Mouse (Mus musculus) CD8-positive naive resting alpha-beta T cell, adult 2 months (primary cell): ENCODE data around the gene Cd38.
"Not testable (repeated sequence)": the region's sequence is repeated elsewhere in the genome, so short reads cannot be mapped to it uniquely, and the experiment has no call there.

Experiments used
- DNase-seq, 2 experiments: peaks; one replicate each; pipeline ENCODE4 v3.0.0; 2022; ENCODE audit warnings: low read depth in 2 of 2, low spot score in 2 of 2

Gene Cd38

GRCm38 (mm10) chr5:43855769-43856168 lies 12.6 kb upstream of the Cd38 start:
- no peak for DNase-seq

GRCm38 (mm10) chr5:43859663-43860062 lies 8.7 kb upstream of the Cd38 start:
- DNase-seq, result no peak

- DNase-seq, result no peak
These were observed 8.3 kb upstream of the Cd38 start for GRCm38 (mm10) chr5:43860096-43860495.

DNA sequence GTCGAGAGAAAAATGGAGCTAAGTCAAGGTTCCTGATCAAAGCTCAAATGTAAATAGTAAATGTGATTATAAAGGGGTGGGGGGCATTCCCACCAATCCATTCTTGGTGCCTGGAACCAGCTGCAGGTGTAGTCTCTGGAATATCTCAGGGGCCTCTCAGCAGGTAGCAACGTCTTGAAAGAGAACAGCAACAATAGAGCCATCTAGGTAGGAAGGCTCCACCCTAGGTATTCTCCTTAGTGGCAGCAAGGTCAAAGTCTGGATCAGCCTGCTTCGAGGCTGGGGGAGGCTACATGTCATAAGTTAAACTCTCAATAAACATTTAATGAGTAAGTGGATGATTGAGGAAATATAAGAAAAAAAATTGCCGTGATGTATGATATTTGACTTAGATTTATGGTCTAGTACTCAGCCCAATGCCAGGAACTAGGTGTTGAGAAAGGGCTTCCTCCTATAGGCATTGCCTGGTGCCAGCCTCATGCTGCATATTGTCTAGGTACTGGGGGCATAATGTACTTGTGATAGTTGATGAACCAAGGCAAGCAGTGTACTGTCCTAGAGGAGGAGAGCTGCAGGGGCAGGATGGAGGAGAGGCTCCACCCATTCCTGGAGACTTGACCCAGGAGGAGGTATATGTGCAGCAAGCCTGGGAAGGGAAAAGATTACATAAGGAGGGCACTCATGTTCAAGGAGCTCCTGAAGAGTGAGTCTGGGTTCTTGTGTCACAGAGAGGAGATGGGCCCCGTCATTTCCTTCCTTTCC lies 7.5 kb upstream of the Cd38 start:
- no peak for DNase-seq

GRCm38 (mm10) chr5:43863642-43864041 lies 4.7 kb upstream of the Cd38 start:
- no peak for DNase-seq

DNA sequence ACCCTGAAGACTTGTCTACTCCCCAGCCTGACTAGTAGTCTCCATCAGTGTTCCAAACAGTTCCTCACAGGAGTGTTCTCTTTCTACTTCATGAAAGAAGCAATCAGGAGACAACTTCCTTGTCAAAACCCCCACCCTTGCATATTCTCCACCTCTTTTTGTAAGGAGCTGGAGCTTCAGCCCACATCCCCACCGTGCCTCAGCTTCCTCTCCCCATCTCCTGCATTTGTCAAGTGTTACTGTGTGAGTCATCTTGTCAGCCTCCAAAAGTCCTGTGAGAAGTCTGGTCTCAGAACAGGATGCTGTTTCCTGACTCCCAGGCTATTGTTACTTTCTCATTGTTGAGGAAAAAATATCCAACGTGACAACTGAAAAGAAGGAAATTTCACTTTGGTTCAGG lies 3.0 kb upstream of the Cd38 start:
- DNase-seq, result no peak

DNA sequence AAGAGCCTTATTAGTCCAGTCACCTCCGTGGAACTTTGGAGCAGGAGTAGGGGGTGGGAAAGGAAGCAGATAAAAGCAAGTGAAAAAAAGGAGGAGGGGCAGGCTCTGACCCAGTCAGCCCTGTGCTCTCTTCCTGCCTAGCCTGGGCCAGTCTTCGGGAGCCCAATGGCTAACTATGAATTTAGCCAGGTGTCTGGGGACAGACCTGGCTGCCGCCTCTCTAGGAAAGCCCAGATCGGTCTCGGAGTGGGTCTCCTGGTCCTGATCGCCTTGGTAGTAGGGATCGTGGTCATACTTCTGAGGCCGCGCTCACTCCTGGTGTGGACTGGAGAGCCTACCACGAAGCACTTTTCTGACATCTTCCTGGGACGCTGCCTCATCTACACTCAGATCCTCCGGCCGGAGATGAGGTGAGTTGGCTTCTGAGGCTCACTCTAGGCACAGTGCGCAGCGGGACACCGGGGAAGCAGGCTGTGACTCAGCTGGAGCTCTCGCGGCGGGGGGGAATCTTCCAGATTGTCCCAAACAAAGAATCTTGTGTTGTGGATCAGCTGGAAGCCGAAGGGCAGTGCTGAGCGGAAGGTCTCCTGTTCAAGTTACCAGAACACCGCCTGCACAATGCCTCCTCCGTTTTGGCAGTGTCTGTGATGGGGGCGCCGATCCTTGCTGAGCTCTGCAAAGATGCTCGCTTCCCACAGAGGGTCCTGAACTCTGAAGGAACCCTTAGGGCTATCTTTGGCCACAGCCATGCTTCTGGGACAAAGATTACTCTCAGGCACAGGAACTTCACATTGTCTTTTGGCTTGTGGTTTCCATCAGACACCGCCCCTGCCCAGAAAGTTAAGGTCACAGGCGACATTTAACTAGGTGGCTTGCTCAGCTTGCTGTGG lies 603 bp downstream of the Cd38 start:
- peak; percentile 15 to 18 for DNase-seq

DNA sequence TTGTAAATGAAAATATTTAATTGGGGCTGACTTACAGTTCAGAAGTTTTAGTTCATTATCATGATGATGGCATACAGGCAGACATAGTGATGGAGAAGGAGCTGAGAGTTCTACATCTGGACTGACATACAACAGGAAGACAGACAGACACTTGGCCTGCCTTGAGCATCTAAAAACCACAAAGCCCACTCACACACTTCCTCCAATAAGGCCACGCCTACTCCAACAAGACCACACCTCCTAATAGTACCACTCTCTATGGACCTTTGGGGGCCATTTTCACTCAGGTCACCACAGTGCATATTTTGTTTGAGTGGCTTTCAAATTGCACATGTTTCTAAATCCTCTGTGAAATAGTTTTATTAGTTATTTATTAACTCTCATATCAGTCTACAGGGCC lies 3.5 kb downstream of the Cd38 start:
- no peak for DNase-seq

- DNase-seq, result no peak
These were observed 4.3 kb downstream of the Cd38 start for GRCm38 (mm10) chr5:43872652-43873051.

DNA sequence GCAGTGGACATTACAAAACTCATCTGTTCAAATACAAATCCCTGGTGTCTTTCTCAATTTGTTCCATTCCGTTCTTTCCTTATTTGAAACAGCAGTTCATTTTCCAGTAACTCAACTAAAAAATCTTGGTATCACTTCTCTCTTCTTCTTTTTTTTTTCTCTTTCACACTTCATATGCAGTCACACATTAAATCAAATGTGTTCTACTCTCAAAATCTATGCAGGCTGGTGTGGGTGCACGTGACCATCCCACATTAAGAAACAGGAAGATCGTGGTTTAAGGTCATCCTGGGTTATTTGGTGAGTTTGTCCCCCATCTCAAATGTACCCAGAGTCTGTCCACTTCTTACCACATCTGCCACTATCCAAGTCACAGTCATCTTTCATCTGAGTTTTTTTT lies 13.7 kb downstream of the Cd38 start:
- DNase-seq, result no peak

- DNase-seq, result no peak
These were observed 16.9 kb downstream of the Cd38 start for GRCm38 (mm10) chr5:43885060-43885820.

- peak in 1 of 2 experiments; percentile 8 for DNase-seq
These were observed 24.0 kb downstream of the Cd38 start for GRCm38 (mm10) chr5:43892386-43892785.

DNA sequence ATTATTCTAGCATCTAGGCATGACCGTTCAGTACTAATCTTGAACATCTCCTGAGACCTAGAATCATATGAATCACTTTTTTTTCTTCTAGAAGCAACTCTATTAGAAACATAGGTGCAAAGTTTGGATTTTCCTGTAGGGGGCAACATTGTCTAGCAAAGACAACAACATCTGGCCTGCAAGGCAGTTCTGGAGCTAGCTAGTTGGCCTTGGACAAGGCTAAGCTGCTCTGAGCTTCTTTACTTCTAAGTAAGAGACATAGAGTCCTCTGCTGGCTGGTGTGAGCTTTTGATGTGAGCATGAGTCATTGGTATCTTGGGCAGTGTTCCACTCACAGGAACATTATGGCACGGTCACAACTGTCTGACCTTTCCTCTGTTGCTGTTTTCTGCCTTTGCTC lies 25.8 kb downstream of the Cd38 start:
- peak; percentile 21 to 48 for DNase-seq

- no peak for DNase-seq
These were observed 27.6 kb downstream of the Cd38 start for GRCm38 (mm10) chr5:43895931-43896330.

- DNase-seq, result no peak
These were observed 36.3 kb downstream of the Cd38 start for GRCm38 (mm10) chr5:43904685-43905084.

- DNase-seq, result no peak
These were observed 40.9 kb downstream of the Cd38 start for GRCm38 (mm10) chr5:43909213-43909612.

DNA sequence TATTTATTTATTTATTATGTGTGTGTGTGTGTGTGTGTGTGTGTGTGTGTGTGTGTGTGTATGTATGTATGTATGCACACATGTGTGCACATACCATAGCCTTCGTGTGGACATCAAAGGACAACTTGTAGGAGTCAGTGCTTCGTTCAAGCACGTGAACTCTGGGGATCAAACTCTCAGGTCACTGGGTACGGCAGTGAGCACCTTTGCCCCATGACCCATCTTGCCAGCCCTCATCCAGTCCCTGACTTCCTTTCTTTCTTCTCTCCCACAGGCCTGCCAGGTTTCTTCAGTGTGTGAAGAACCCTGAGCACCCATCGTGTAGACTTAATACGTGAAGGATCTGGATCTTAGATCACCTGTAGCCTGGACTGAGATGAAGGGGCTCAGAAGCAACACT lies 41.7 kb downstream of the Cd38 start:
- no peak for DNase-seq

DNA sequence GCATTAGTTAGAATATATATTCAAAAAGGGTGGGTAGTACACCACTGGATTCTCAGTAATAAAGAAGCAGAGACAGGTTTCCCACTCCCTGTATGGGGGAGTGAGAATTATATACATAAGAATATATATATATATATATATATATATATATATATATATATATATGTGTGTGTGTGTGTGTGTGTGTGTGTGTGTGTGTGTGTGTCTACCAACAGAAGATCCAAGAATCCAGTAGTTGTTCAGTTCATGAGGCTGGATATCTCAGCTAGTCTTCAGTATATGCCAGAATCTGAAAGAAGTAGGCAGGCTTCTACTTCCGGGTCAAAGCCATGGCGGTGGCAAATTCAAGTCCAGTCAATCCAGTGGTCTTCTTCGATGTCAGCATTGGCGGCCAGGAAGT lies 44.5 kb downstream of the Cd38 start, which contains the start of gene Gm7879:
Gm7879 (plus strand) TSS at position 301 of the 400 bp plus-strand sequence.
- DNase-seq, result not testable (repeated sequence)

- no peak for DNase-seq
These were observed 47.0 kb downstream of the Cd38 start for GRCm38 (mm10) chr5:43915261-43915886.

GRCm38 (mm10) chr5:43921877-43922276 lies 53.5 kb downstream of the Cd38 start:
- DNase-seq, result no peak

DNA sequence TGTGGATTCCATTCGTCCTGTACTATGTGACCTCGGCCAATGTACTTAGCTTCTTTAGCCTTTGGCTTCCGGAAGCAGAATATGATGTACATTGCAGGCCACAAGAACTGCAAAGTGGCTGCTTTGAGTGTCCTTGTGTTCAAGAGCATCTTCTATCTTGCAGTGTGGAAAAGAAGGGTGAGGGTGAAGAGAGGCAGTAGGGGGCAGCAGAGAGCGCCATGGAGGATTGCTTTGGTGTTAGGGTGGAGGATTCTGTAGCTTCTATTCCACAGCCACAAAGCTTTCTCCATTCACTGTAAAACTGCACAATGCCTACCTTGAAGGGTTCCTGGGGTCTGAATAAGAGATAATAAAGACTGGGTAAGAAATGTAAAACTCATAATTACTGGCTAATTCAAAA lies 55.6 kb downstream of the Cd38 start:
- peak; percentile 47 to 60 for DNase-seq
